Mouse (Mus musculus): ENCODE measurements around the gene Zbtb16.

DNA sequence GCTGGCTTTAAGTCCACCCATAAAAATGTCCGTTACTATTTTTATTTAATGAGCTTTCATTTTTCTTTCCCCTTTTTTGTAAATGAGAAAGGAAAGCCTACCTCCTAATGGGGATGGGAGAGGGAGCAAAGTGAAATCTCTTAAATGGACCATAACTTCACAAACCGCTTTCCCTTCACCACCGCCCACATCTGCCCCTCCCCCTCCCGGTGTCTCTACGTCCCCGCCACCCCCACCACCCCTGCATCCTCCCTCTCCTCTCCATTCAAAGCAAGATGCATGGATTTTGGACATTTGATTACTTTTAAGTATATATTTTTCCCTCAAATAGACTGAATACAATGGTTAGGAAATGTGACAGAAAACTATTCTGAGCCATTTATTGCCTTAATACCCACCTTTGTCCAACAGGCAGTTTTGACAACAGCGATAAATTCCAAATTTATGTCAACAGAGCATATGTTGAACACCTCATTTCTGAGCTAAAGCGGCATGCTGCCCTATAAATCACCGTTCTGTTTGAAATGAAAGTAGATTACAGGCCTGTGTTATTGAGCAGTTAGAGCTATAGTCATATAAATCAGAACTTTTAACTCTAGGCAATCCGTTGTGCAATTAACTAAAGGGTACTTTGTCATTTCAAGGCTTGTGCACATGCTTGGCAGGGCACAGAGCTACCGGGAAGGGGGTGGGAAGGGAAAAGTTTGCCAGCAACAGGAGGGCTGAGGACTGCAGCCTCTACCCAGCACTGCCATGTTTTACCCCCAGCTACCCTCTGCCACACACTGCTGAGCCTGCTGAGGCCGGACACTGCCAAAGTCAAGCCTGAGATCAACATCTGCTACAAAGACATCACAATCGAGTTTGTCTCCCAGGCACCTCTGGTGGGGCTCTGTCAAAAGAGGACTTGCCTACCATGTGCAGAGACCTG, 78.1 kb downstream of the Zbtb16 start:
- TF ChIP-seq CTCF (IDR thresholded peaks at IDR 0.05; ENCODE audit: borderline replicate concordance, insufficient read depth, low read length) = no peak
- no peak for TF ChIP-seq POLR2A (IDR thresholded peaks at IDR 0.05; ENCODE audit: low read depth, low read length)
